Mouse (Mus musculus): Measurements from ENCODE around the gene Gm13697. TPM values are rescaled to one million over a fixed set of nuclear protein-coding genes. Genes with fewer than 3 reads are reported as not detected.
"Not testable (repeated sequence)": the region's sequence is repeated elsewhere in the genome, so short reads cannot be mapped to it uniquely, and the experiment has no call there.

Gene Gm13697
- total RNA-seq (2021) = under 1 TPM; 0.64 to 0.70 TPM
- long read RNA-seq, experiment 1 = 0 reads
- long read RNA-seq, experiment 2 = 0 reads

- DNase-seq = not testable (repeated sequence)
These were observed at the start of gene Gm13697 for GRCm38 (mm10) chr2:83984443-83984842. TSS of gene Gm13697 (plus strand) at chr2:83984743.

GRCm38 (mm10) chr2:83940931-83941361 lies 43.6 kb upstream of the Gm13697 start, which contains the start of gene Zswim2:
TSS of gene Zswim2 (minus strand) at chr2:83941228.
- DNase-seq = peak; percentile 13

GRCm38 (mm10) chr2:83941378-83941777 lies 43.2 kb upstream of the Gm13697 start:
- no peak for DNase-seq

GRCm38 (mm10) chr2:83941792-83942191 lies 42.8 kb upstream of the Gm13697 start:
- DNase-seq = no peak

- DNase-seq = not testable (repeated sequence)
These were observed 29.1 kb upstream of the Gm13697 start, which contains the start of gene Gm13698 for GRCm38 (mm10) chr2:83955393-83955792. TSS of gene Gm13698 (plus strand) at chr2:83955693.

GRCm38 (mm10) chr2:83961203-83961602 lies 23.3 kb upstream of the Gm13697 start, which contains the start of gene Gm13693:
TSS of gene Gm13693 (plus strand) at chr2:83961503.
- DNase-seq = not testable (repeated sequence)

- DNase-seq = not testable (repeated sequence)
These were observed 17.5 kb upstream of the Gm13697 start, which contains the start of gene Gm13695 for GRCm38 (mm10) chr2:83967013-83967412. TSS of gene Gm13695 (plus strand) at chr2:83967313.

- DNase-seq = not testable (repeated sequence)
These were observed 11.7 kb upstream of the Gm13697 start, which contains the start of gene Gm13696 for GRCm38 (mm10) chr2:83972823-83973222. TSS of gene Gm13696 (plus strand) at chr2:83973123.

GRCm38 (mm10) chr2:83978633-83979032 lies 5.9 kb upstream of the Gm13697 start, which contains the start of gene Gm13694:
TSS of gene Gm13694 (plus strand) at chr2:83978933.
- not testable (repeated sequence) for DNase-seq

- not testable (repeated sequence) for DNase-seq
These were observed 5.7 kb downstream of the Gm13697 start, which contains the start of gene Gm13691 for GRCm38 (mm10) chr2:83990253-83990652. TSS of gene Gm13691 (plus strand) at chr2:83990553.

GRCm38 (mm10) chr2:83993639-83994255 lies 9.2 kb downstream of the Gm13697 start:
- not testable (repeated sequence) for DNase-seq

GRCm38 (mm10) chr2:83994526-83994925 lies 10.0 kb downstream of the Gm13697 start:
- DNase-seq = not testable (repeated sequence)

- DNase-seq = no peak
These were observed 24.4 kb downstream of the Gm13697 start for GRCm38 (mm10) chr2:84008913-84009312.

GRCm38 (mm10) chr2:84009818-84010217 lies 25.3 kb downstream of the Gm13697 start:
- DNase-seq = no peak

- no peak for DNase-seq
These were observed 30.0 kb downstream of the Gm13697 start for GRCm38 (mm10) chr2:84014572-84014971.

- not testable (repeated sequence) for DNase-seq
These were observed 31.7 kb downstream of the Gm13697 start for GRCm38 (mm10) chr2:84016291-84016690.

- no peak for DNase-seq
These were observed 33.8 kb downstream of the Gm13697 start for GRCm38 (mm10) chr2:84018330-84018729.

- DNase-seq = no peak
These were observed 35.2 kb downstream of the Gm13697 start for GRCm38 (mm10) chr2:84019519-84020305.

- DNase-seq = no peak
These were observed 37.4 kb downstream of the Gm13697 start for GRCm38 (mm10) chr2:84021930-84022329.

- peak; percentile 64 for DNase-seq
These were observed 38.4 kb downstream of the Gm13697 start for GRCm38 (mm10) chr2:84022905-84023304.

GRCm38 (mm10) chr2:84023319-84023718 lies 38.8 kb downstream of the Gm13697 start:
- no peak for DNase-seq

GRCm38 (mm10) chr2:84025217-84025616 lies 40.7 kb downstream of the Gm13697 start:
- DNase-seq = peak; percentile 67

GRCm38 (mm10) chr2:84032505-84032904 lies 48.0 kb downstream of the Gm13697 start:
- DNase-seq = no peak
